Mouse (Mus musculus) liver, adult 2 months (tissue): ENCODE measurements around the gene Mapkapk2.

Experiments
- CTCF ChIP-seq: fragments of 200-500 bp; IDR thresholded peaks from 2 replicates; pipeline ENCODE4 v1.5.1; 2011; ENCODE audit warnings: low read depth, low read length, control low read depth
- POLR2A ChIP-seq: fragments of 200-500 bp; IDR thresholded peaks from 2 replicates; pipeline ENCODE4 v1.6.1; 2011; ENCODE audit warnings: low read length, control low read depth; ENCODE audit not compliant: insufficient read depth; ENCODE audit errors: extremely low read depth

GRCm38 (mm10) chr1:131061740-131062254, 35.8 kb downstream of the Mapkapk2 start:
- TF ChIP-seq CTCF (no peak), POLR2A (no peak)
